Mouse (Mus musculus): ENCODE measurements around the gene Dlst. TPM values are rescaled to one million over a fixed set of nuclear protein-coding genes. Genes with fewer than 3 reads are reported as not detected.

Gene Dlst
- polyA plus RNA-seq, 1 experiment: 900 TPM

DNA sequence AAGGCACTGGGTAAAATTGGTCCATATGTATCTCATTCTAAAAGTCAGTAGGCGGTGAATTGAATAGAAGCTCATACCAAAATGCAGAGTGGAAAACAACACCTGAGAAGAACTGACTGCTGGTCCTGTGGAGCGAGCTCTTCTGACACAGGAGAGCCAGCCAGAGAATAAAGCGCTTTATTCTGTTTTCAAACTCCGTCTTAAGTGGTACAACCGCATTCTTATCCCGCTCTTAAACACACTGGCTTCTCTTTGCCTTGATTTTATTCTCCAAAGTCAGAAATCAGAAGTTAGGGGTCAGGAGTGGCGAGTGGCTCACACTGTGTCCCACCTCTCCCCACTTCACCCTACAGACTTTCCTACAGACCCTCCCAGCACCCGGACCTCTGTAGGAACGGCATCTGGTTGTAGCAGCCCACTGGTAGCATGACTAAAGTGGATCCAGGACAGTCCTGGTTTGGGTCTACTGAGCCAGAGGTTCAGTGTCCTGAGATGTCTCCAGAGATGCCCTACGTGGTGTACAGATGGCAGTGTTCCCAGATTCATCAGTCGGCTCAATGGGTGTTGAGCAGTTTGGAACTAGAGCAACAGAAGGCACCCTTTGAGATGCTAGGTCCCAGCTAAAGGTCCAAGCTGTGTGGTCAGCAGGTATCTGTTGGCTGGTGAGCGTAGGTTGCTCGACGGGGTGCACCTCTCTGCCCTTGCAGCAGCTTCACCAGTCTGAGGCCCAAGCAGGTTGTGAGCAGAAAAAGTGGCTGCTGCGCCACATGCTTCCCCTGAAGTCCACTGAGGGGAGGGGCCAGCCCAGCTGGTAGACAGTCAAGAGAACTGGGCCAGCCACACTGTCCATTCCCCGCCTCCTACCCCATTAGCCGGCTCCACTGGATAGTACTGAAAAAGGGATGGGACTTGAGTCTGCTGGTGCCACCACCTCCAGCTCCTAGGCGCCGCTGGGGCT, 25.2 kb downstream of the Dlst start:
- TF ChIP-seq GATA1 (IDR thresholded peaks at IDR 0.05; ENCODE audit: low read length): no peak

DNA sequence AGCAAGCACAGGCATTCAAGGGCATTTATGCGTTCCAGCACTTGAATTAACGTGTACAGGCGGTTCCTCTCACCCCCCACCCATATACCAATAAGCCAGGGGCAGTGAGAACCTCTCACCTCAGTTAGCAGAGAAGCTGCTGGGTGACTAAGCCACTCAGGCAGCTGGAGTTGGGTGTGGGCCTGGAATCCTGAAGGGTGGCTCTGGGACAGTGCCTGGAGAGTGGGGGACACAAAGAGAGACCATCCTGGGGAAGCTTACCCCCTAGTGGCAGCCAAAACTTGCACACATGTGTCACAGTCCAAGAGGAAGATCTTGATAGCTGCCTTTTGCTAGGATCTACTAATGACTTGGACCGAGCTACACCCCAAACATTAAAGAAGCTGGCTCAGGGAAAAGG, 26.0 kb downstream of the Dlst start:
- TF ChIP-seq GATA1 (IDR thresholded peaks at IDR 0.05; ENCODE audit: low read length): no peak

DNA sequence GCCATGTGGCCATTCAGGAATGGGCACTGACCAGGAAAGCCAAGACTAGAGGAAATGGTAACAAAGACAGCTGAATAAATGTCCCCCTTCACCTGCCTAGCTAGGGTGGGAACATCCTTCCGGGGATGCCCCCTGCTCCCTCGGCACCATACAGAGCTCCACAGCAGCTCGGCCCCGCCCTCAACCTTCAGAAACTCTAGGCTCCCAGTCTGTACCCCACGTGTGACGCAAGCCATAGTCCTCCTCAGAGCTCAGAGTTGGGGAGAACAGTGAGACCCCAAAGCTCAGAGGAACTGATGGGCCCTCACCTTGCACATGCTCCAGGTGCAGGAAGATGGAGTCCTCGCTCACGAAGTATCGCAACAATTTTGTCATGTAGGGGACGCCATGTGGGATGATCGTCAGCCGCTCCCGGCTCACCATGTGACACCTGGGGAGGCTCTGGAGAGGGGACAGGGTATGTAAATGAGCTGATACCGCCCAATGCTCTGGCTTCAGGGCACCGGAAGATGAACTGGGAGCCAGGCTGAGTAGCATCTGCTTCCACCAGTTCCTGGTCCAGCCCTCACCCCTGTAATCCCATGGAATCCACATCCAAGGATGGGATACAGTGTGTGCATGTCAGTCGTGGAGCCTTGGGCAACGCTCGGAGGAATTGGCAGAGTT, 29.5 kb downstream of the Dlst start:
- TF ChIP-seq GATA1 (IDR thresholded peaks at IDR 0.05; ENCODE audit: low read length): no peak

DNA sequence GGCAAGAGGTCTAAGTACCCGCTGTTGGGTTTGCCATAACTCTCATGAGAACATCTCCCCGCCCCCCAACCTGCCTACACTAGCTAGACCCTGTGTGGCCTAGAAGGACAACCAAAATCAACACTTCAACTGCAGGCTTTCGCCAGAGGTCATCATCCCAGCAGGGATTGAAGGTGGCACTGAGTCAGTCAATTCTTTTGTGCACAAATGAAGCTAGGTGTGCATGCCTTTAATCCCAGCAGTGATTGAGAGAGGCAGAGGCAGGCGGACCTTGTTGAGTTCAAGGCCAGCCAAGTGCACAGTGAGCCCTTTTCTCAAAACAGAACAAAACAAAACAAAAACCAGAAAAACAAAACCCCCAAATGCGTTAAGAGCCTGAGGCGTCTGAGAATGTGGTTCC, 30.5 kb downstream of the Dlst start:
- no peak for TF ChIP-seq GATA1 (IDR thresholded peaks at IDR 0.05; ENCODE audit: low read length)

DNA sequence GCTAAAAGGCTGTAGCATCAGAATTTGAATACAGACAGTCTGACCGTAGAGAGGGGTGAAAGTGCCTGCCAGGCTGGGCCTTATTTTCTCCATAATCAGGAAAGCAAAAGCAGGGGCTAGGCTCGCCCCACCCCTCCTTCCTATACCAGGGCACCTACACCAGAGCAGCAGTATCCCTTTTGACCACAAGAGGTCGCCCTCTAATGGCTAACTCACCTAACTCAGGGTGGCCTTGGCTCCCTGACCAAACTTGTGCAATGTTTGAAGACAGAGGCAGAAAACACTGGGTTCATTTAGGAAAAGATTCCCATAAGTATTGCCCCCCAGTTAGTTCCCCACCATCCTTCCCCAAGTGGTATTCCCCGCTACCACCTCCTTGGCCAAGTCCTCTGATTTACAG, 32.2 kb downstream of the Dlst start:
- no peak for TF ChIP-seq GATA1 (IDR thresholded peaks at IDR 0.05; ENCODE audit: low read length)

DNA sequence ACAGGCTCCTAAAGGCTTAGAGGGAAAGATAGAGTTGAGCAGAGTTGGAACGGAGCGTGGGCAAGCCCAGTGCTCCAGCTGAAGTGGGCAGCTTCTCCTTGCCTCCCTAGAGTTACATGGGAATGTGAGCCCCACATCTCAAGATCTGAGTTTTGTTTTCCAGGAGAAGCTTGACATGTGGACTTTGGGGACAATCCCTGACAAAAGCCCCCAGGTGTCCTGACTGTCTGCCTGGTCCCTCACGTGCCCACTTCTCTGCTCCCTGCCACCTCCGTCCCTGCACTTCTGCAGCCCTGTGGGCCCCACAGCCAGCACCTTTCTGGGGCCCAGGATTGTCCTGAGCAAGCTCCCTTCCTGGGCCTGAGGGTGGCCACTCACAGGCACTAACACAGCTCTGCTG, 34.2 kb downstream of the Dlst start:
- no peak for TF ChIP-seq GATA1 (IDR thresholded peaks at IDR 0.05; ENCODE audit: low read length)

DNA sequence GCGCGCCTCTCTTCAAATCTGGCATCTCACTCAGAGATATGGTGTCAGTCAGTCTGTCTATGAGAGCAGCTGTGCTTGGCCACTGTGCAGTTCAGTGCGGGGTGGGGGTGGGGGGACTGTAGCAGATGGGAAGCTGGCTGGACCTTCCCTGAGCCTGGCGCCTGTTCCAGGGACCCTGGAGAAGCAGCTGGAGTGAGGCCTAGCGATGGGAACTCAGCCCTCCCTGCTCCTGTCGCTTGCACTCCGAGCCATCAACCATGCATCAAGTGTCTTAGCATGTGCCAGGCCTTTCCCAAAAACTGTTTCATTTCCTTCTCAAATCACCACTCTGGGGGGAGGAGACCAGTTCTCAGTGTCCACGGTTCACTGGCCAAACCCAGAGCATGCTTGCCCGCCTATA, 35.0 kb downstream of the Dlst start:
- no peak for TF ChIP-seq GATA1 (IDR thresholded peaks at IDR 0.05; ENCODE audit: low read length)

DNA sequence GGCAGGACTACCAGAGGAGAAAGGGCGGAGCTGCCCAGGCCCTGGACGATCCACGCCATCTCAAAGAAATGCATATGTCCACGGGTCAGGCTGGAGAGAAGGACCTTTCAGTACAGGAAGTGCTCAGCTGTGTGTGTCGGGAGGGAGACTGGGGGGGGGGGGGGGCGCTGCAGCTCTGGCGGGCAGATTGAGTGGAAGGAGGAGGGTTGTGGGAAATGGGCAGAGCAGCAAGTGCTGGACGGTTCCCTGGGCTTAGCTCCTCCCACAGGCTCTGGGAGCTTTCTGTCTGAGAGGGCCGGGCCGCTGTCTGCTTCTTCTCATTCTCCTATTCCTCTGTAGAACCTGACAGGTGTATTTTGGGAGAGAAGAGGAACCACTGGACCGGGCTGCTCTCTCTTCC, 35.7 kb downstream of the Dlst start:
- TF ChIP-seq GATA1 (IDR thresholded peaks at IDR 0.05; ENCODE audit: low read length): no peak

DNA sequence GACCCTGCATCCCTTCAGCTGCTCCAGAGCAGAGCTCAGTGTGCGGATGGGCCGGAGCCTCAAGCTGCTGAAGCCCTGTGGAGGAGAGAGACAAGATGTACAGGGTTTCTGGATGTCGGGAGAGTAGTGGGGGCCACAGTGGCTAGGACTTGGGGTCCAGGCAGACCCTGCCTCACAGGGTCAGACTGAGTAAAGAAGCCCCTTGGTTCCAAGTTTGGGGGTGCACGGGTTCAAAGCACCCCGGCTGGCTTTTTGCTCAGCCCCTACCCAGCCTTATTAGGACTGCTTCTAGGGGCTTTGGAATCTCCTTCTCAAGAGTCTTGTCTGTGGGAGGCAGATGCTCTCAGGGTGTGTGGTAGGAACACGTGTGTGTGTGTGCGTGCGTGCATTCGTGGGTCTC, 36.2 kb downstream of the Dlst start:
- no peak for TF ChIP-seq GATA1 (IDR thresholded peaks at IDR 0.05; ENCODE audit: low read length)

DNA sequence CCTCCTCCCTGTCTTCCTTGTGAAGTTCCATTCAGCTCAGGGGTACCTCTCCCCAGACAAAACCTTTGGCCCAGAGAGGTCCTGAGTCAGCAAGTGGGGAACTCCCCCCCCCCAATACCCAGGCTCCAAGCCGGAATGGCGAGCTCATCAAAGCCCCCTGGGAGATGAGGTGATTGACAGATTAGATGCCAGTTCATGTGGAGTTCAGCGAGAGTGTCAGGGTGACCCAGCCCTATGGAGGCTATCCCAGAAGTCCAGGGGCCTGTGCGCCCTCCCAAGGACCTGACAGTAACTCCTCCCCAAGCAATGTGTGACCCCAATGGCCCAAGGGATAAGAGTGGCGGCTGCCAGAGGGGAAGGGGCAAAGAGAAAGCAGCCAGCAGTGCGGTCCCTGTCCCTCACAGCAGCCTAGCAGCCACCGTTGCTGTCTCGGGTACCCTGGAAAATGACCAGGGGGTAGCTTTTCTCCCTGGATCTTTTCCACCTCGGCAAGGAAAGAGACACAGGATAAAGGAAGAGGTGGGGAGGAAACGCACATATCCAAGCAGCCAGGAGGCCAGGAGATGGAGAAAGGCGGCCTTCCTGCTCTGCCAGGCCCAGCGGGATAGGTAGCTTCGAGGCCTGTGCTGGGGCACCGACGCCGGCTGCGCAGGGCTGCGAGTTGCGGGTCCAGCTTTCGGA, 39.8 kb downstream of the Dlst start:
- no peak for TF ChIP-seq GATA1 (IDR thresholded peaks at IDR 0.05; ENCODE audit: low read length)

DNA sequence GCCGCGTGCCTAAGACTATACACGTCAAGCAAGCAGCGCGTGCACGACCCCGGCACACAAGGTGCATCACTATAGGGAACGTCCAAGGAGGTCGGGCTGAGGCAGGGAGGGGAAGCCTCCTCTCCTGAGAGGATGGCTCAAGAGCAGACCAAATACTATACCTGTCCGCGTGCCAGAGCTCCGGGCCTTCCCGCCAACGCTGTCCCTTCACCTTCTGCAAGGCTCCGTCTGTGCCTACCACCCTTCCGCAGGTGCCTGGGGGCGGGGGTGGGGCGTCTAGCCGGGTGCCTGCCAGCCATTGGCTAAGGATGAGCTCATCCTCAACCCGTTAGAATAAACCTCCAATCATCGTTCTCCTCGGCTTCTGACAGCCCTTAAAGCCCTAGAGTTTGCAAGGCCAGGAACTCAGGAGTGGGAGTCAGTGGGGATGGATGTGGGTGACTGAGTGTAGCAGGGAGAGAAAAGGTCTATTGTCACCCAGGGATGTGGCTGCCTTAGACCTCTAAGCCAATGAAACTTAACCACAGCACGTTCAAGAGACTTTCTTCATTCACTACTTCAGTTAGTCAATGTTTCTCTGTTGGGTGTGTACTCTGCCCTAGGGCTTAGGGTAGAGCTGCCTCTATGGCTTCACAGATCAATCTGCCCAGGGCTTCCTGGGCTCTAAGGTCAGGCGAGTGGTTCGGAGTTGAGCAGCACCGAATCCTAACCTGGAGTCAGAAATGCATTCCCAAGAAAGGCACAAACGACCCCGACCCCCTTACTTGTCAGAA, 40.6 kb downstream of the Dlst start, which contains the start of gene Rps6kl1:
TSS of gene Rps6kl1 (minus strand) at position 263 of the 773 bp plus-strand sequence.
- TF ChIP-seq GATA1 (IDR thresholded peaks at IDR 0.05; ENCODE audit: low read length): no peak

DNA sequence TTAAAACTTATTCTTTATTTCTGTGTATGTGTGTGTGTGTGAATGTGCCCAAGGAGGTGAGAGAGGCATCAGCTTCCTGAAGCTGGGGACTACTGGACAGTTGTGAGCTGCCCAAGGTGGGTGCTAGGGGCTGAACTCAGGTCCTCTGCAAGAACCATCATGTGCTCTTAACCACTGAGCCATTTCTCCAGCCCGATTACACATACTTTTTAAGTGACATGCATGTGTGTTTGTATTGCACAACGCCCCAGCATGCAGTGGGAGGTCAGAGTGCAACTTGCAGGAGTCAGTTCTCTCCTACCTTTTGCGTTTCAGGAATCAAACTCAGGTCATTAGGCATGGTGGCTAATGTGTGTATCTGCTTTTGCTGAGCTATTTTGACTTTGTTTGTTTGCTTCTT, 42.4 kb downstream of the Dlst start:
- no peak for TF ChIP-seq GATA1 (IDR thresholded peaks at IDR 0.05; ENCODE audit: low read length)

DNA sequence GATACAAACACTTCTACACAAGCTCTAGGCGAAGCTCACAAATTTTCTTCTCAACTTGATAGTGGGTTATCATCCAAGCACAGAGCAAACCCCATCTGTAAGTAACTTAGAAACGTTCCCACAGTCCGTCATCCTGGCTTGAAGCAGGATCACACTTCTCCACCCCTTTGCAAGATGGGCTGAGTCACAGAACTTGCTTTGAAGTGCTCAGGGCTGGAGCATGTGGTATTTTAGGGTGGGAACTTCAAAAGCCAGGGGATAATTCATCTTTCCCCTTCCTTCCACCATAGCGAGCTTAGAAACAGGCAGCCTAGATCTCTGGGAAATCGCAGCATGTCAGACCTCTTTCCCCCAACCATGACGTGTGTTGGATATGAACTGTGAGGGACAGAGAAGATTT, 45.7 kb downstream of the Dlst start:
- TF ChIP-seq GATA1 (IDR thresholded peaks at IDR 0.05; ENCODE audit: low read length): no peak

DNA sequence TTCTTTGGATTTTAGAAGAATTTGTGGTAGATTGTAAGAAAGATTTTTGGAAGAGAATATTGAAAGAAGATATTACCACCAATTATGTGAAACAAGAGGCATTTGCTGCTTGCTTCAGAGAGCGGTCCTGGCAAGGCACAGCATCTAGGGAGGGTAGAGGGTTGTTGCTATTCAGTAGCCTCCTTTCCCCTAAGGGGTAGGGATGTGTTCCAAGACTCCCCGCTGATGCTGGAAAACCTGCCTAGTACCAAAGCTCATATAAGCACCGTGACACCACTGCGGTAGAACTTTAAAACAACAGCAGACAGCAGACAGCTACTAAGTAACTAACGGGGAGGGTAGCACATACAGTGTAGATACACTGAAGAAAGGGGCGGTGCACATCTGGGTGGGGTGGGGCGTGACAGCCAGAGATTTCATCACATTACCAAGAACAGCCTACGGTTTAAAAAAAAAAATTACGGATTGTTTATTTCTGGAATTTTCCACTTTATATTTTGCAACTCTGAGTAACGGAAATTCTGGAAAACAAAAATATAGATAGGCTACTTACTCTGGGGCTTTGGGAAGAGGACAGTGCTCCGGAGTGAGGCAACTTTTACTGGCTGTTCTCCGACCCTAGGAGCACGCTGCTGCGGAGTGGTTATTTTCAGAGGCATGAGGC, 47.3 kb downstream of the Dlst start:
- no peak for TF ChIP-seq GATA1 (IDR thresholded peaks at IDR 0.05; ENCODE audit: low read length)

DNA sequence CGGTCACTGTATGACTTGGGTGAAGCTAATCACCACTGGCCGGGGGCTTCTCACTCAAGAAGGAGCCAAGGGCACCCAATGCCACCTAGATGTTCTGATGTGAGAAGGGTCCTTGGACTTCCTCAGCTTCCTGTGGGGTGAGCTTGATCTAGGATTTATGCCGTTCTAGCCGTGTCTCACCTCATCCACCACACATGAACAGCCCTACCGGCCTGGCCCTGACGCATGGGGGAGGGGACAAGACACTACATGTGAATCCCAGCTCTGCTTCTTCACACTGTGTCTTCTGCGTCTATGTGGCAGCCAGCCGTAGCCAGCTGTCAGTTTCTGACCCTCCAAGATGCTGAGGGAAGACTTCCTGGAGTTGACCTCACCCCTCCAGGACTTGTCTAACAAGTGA, 48.2 kb downstream of the Dlst start:
- no peak for TF ChIP-seq GATA1 (IDR thresholded peaks at IDR 0.05; ENCODE audit: low read length)

Data from G1E-ER4 (cell line).